Mouse (Mus musculus) liver, embryonic 13.5 days (tissue): ENCODE data around the gene Cyb5r3. TPM values are rescaled to one million over a fixed set of nuclear protein-coding genes. Genes with fewer than 3 reads are reported as not detected.

ENCODE experiments used
- ATAC-seq: fragments of 200-750 bp; cut with Nextera tagmentation; 2 replicates; pipeline ENCODE4 v1.8.0; 2017; ENCODE audit warnings: low read depth, mild to moderate bottlenecking, moderate number of reproducible peaks, moderate library complexity
- DNase-seq: peaks from one replicate; pipeline ENCODE4 v3.0.0; 2022
- H3K27ac ChIP-seq: fragments of 300-500 bp; sonication (generic); 2 replicates; pipeline ENCODE4 v1.5.1; 2015; ENCODE audit warnings: moderate library complexity, mild to moderate bottlenecking, inconsistent platforms
- H3K27me3 ChIP-seq: fragments of 300-500 bp; sonication (generic); 2 replicates; pipeline ENCODE4 v1.6.1; 2015; ENCODE audit warnings: mild to moderate bottlenecking, inconsistent platforms
- H3K36me3 ChIP-seq: fragments of 300-500 bp; sonication (generic); 2 replicates; pipeline ENCODE4 v1.6.1; 2015; ENCODE audit warnings: mild to moderate bottlenecking, inconsistent platforms
- H3K4me1 ChIP-seq: fragments of 300-500 bp; sonication (generic); replicated peaks from 2 replicates; pipeline ENCODE4 v1.6.1; 2015; ENCODE audit warnings: inconsistent platforms
- H3K4me2 ChIP-seq: fragments of 300-500 bp; sonication (generic); 2 replicates; pipeline ENCODE4 v1.6.1; 2015; ENCODE audit warnings: inconsistent platforms, mild to moderate bottlenecking, moderate library complexity
- H3K4me3 ChIP-seq: fragments of 300-500 bp; sonication (generic); replicated peaks from 2 replicates; pipeline ENCODE4 v1.5.1; 2015; ENCODE audit warnings: mild to moderate bottlenecking, inconsistent platforms
- H3K9ac ChIP-seq: fragments of 300-500 bp; sonication (generic); 2 replicates; pipeline ENCODE4 v1.6.1; 2015; ENCODE audit warnings: mild to moderate bottlenecking, inconsistent platforms
- H3K9me3 ChIP-seq: fragments of 300-500 bp; sonication (generic); replicated peaks from 2 replicates; pipeline ENCODE4 v1.6.1; 2016; ENCODE audit warnings: inconsistent platforms
- WGBS: fragments of 180-500 bp; shearing (Covaris S2); methylation state at CpG from one replicate; pipeline ENCODE4 v1.1.7; 2015; ENCODE audit not compliant: insufficient replicate concordance; 5-methylcytosine and 5-hydroxymethylcytosine counted together
- polyA plus RNA-seq: library from polyadenylated mRNA; unstranded; fragments of >200 nt; fragmentation: Nextera tagmentation; extraction: Ambion mirVana; gene quantifications from 2 replicates; pipeline ENCODE4 v1.2.1, GENCODE M21; 2015

The Cyb5r3 gene
- polyA plus RNA-seq, result 110 and 147 TPM in 2 replicates

GRCm38 (mm10) chr15:83172492-83173429 is at the start of gene Cyb5r3:
Gene Cyb5r3, minus strand, starts transcription at chr15:83172592.
- no peaks in the 10 kb centered on the region for H3K9me3 ChIP-seq
- peaks cover 17% of the 10 kb centered on the region for H3K36me3 ChIP-seq
- 35% methylated on average over 28 of the region's 28 CpGs for WGBS
- no peak for DNase-seq
- peak within 1 kb of the TSS; percentile 93 for H3K27ac ChIP-seq
- H3K4me2 ChIP-seq, result peak within 1 kb of the TSS; percentile 94
- peak; percentile 41 for ATAC-seq
- no peaks in the 10 kb centered on the region for H3K27me3 ChIP-seq
- H3K4me3 ChIP-seq, result peak within 1 kb of the TSS; percentile 100
- peaks cover 63% of the 10 kb centered on the region for H3K4me1 ChIP-seq
- peak within 1 kb of the TSS; percentile 98 for H3K9ac ChIP-seq

GRCm38 (mm10) chr15:83221721-83222120 is 49.3 kb upstream of the Cyb5r3 start:
- no peaks in the 10 kb centered on the region for H3K27me3 ChIP-seq
- no peak overlapping the region for H3K4me3 ChIP-seq
- peaks cover 19% of the 10 kb centered on the region; the same call in 1 of the 2 replicates for H3K4me1 ChIP-seq
- ATAC-seq, result no peak
- no peaks in the 10 kb centered on the region for H3K9me3 ChIP-seq
- no peak overlapping the region for H3K9ac ChIP-seq
- DNase-seq, result no peak
- 43% methylated on average over 4 of the region's 4 CpGs for WGBS
- H3K36me3 ChIP-seq, result no peaks in the 10 kb centered on the region
- no peak overlapping the region for H3K4me2 ChIP-seq
- no peak overlapping the region for H3K27ac ChIP-seq

- H3K36me3 ChIP-seq, result no peaks in the 10 kb centered on the region
- no peak overlapping the region for H3K9ac ChIP-seq
- H3K27me3 ChIP-seq, result no peaks in the 10 kb centered on the region
- DNase-seq, result no peak
- H3K4me1 ChIP-seq, result peaks cover 19% of the 10 kb centered on the region; the same call in 1 of the 2 replicates
- 51% methylated on average over 9 of the region's 9 CpGs for WGBS
- H3K4me3 ChIP-seq, result no peak overlapping the region
- H3K27ac ChIP-seq, result no peak overlapping the region
- H3K4me2 ChIP-seq, result no peak overlapping the region
- no peak for ATAC-seq
- no peaks in the 10 kb centered on the region for H3K9me3 ChIP-seq
These were observed 48.1 kb upstream of the Cyb5r3 start for GRCm38 (mm10) chr15:83220368-83221013.

GRCm38 (mm10) chr15:83215322-83216216 is 43.2 kb upstream of the Cyb5r3 start:
- Histone ChIP-seq H3K9ac (no peak overlapping the region), H3K27ac (no peak overlapping the region), H3K4me1 (no peaks in the 10 kb centered on the region; the same call in 1 of the 2 replicates), H3K4me3 (no peak overlapping the region), H3K27me3 (peaks cover 5% of the 10 kb centered on the region; the same call in 1 of the 2 replicates), H3K4me2 (no peak overlapping the region), H3K36me3 (no peaks in the 10 kb centered on the region), H3K9me3 (no peaks in the 10 kb centered on the region)
- DNase-seq (no peak), ATAC-seq (no peak)
- 45% methylated on average over 5 of the region's 5 CpGs for WGBS

- Histone ChIP-seq H3K27me3 (peaks cover 26% of the 10 kb centered on the region), H3K36me3 (no peaks in the 10 kb centered on the region), H3K27ac (no peak overlapping the region), H3K4me2 (peak overlapping the region; percentile 13), H3K9ac (no peak overlapping the region), H3K4me3 (no peak overlapping the region), H3K4me1 (no peaks in the 10 kb centered on the region; the same call in 1 of the 2 replicates), H3K9me3 (no peaks in the 10 kb centered on the region)
- WGBS, result 17% methylated on average over 11 of the region's 11 CpGs
- ATAC-seq (no peak), DNase-seq (peak; percentile 13)
These were observed 37.8 kb upstream of the Cyb5r3 start for GRCm38 (mm10) chr15:83210229-83210628.

GRCm38 (mm10) chr15:83209719-83210118 is 37.3 kb upstream of the Cyb5r3 start:
- Histone ChIP-seq H3K27ac (no peak overlapping the region), H3K9me3 (no peaks in the 10 kb centered on the region), H3K4me2 (peak overlapping the region; percentile 13), H3K9ac (no peak overlapping the region), H3K4me1 (peaks cover 4% of the 10 kb centered on the region), H3K4me3 (no peak overlapping the region), H3K27me3 (peaks cover 26% of the 10 kb centered on the region), H3K36me3 (no peaks in the 10 kb centered on the region)
- ATAC-seq (no peak), DNase-seq (no peak)
- WGBS, result 10% methylated on average over 10 of the region's 10 CpGs

- ATAC-seq (no peak), DNase-seq (no peak)
- Histone ChIP-seq H3K9me3 (no peaks in the 10 kb centered on the region), H3K36me3 (no peaks in the 10 kb centered on the region), H3K27me3 (peaks cover 26% of the 10 kb centered on the region), H3K4me2 (no peak overlapping the region), H3K27ac (no peak overlapping the region), H3K4me3 (no peak overlapping the region), H3K4me1 (peaks cover 7% of the 10 kb centered on the region), H3K9ac (no peak overlapping the region)
- 33% methylated on average over 4 of the region's 4 CpGs for WGBS
These were observed 36.8 kb upstream of the Cyb5r3 start for GRCm38 (mm10) chr15:83209092-83209695.

- no peak overlapping the region for H3K9ac ChIP-seq
- peaks cover 16% of the 10 kb centered on the region for H3K27me3 ChIP-seq
- no peaks in the 10 kb centered on the region for H3K36me3 ChIP-seq
- peak; percentile 53 for DNase-seq
- no peaks in the 10 kb centered on the region for H3K9me3 ChIP-seq
- peak overlapping the region; percentile 38 for H3K4me2 ChIP-seq
- H3K4me1 ChIP-seq, result peaks cover 7% of the 10 kb centered on the region
- WGBS, result 30% methylated on average over 10 of the region's 10 CpGs
- no peak overlapping the region for H3K4me3 ChIP-seq
- ATAC-seq, result peak; percentile 48
- H3K27ac ChIP-seq, result no peak overlapping the region
These were observed 32.5 kb upstream of the Cyb5r3 start for GRCm38 (mm10) chr15:83204731-83205451.

- Histone ChIP-seq H3K27me3 (no peaks in the 10 kb centered on the region), H3K27ac (no peak overlapping the region), H3K9ac (no peak overlapping the region), H3K4me2 (no peak overlapping the region), H3K4me1 (peaks cover 7% of the 10 kb centered on the region), H3K9me3 (no peaks in the 10 kb centered on the region), H3K4me3 (no peak overlapping the region), H3K36me3 (no peaks in the 10 kb centered on the region)
- WGBS, result 56% methylated on average over 4 of the region's 4 CpGs
- ATAC-seq (no peak), DNase-seq (no peak)
These were observed 30.0 kb upstream of the Cyb5r3 start for GRCm38 (mm10) chr15:83202412-83202811.

- Histone ChIP-seq H3K4me1 (no peaks in the 10 kb centered on the region), H3K27me3 (no peaks in the 10 kb centered on the region), H3K9ac (no peak overlapping the region), H3K36me3 (no peaks in the 10 kb centered on the region), H3K27ac (no peak overlapping the region), H3K4me3 (no peak overlapping the region), H3K9me3 (no peaks in the 10 kb centered on the region), H3K4me2 (no peak overlapping the region)
- DNase-seq, result no peak
- 75% methylated on average over 4 of the region's 4 CpGs for WGBS
- no peak for ATAC-seq
These were observed 21.0 kb upstream of the Cyb5r3 start for GRCm38 (mm10) chr15:83193413-83193812.
